Mouse (Mus musculus) urinary bladder, postnatal 4 days (tissue): ENCODE data around the gene Pdzd7.
"Not testable (repeated sequence)": the region's sequence is repeated elsewhere in the genome, so short reads cannot be mapped to it uniquely, and the experiment has no call there.

ENCODE experiments used
- DNase-seq, 2 experiments: peaks; one replicate each; pipeline ENCODE4 v3.0.0; 2021 to 2022; ENCODE audit warnings: low spot score in 2 of 2

Pdzd7 gene

DNA sequence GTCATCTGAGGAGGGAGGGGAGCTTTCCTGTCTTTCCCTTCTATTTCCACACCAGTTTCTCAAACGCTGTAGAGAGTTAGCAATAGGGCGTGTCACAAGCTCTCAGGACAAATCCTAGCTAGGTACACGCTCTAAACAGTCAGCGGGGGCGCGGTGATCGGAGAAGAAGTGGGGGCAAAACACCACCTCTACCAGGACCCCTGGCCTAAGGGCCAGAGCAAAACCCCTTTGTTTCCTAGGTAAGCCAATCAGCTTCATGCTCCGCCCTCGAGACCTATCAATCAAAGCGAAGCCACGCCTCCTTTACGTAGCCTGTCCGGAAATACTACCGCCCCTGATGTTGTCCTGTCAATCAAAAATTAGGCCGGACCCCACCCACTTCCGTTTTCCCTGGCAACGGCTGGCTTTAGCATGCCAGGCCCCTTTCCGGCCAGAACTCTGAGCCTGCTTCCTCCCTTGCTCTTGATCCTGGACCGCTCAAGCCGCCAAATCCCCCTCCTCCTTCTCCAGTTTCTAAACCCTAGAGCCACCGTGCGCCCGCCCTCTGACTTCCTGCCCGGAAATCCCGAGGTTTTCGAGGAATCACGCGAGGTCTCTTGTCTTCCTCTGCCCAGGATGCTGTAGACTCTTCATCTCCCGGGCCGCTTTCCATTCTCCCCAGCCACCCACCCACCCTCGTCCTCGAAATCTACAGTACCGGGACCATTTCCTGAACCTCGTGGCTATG is 12.8 kb upstream of the Pdzd7 start:
- peak; percentile 90 to 92 for DNase-seq

DNA sequence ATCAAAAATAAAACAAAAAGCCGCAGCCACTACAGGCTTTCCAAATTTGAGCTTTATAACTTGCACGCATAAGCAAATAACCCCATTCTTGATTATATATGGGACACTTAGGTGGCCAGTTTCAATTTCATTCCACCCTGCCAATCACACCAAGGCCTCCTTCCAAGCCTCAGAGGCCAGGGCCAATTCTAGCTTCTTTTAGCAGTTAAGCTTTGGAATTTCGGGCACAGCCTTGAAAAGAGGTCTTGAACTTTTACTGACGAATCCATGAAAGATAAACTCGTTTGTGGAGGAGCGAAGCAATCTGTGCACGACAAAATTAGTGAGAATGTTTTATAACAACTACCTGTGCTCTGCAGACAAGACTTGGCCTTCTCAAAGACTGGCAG is 12.2 kb upstream of the Pdzd7 start:
- no peak for DNase-seq

DNA sequence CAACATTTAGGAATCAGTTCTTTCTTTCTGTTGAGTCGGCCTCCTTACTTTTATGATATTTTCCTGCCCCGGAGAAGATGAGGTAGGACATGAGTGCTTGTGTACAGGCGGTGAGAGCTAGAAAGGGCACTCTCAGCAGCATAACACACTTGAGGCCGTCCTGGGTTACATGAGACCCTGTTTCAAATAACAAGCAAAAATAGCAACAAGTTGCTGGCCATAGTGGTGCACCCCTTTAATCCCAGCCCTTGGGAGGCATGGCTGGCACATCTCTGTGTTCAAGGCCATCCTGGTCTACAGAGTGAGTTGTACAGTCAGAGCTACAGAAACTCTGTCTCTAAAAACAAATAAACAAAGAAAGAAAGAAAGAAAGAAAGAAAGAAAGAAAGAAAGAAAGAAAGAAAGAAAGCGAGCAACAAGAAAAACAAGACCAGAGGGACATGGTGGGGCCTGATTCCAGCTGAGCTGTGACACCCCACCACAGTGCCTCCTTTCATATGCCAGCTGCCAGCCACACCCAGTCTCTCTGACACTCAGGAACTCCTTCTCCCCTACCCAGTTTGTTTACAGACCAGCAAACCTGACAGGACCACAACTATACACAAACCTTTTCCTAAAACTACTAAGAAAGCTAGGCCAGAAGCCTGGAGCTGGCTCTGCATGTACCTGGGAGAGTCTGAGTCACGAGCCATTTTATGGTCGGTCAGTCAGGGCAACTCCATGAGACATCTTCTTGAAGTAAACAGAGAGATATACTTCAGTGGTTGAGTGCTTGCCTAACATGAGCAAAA is 11.6 kb upstream of the Pdzd7 start:
- DNase-seq = no peak

DNA sequence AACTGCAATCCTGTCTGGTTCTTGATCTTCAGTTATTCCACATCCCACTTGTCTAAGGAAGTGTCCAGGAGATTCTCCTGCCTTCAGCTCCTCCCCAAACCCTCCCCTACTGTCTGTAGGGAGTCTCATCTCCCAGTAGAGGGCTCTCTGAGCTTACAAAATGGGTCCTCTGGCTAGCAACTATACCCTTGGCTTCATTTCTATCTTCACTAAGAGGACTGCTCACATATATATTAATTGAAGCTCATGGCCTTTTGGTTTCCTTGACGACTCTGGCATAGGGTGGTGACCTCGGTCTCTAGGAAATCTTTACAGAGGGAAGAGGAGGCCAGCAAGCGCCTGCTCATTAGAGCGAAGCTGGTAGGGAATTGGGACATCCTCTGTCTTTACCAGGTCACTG is 10.8 kb upstream of the Pdzd7 start:
- no peak for DNase-seq

DNA sequence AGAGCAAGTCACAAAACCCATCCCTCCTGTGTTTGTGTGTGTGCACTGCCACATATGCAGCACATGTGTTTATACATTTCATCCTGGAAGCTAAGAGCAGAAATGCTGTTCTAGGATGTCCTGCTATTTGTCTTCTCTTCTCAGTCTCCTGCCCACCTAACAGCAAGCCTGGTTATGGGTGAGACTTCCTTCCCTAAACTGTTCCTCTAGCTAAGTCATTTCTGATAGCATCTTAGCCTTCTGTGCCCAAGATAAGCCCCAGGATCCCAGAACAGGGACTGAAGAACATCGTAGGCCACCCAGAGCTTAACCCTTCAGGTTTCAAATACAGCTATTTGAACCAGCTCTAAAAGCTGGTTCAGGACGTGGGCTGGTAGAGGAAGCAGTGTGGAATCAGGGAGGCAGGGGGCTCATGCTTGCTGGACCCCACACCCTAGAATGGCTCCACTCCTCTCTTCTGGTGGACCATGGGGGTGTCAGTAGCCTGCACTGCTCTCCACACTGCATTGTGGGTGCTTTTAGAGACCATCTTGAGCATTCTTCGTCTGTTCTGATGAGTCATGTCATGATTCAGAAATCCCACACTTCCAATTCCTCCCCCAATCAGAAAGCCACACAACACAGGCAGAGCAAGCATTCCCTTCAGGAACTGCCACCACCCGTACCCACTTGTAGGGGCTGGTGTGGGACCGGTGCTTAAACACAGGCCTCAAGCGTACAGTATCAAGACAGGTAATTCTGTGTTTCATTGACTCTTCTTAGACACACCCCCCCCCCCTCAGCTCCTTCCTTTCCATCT is 9.6 kb upstream of the Pdzd7 start:
- no peak for DNase-seq

DNA sequence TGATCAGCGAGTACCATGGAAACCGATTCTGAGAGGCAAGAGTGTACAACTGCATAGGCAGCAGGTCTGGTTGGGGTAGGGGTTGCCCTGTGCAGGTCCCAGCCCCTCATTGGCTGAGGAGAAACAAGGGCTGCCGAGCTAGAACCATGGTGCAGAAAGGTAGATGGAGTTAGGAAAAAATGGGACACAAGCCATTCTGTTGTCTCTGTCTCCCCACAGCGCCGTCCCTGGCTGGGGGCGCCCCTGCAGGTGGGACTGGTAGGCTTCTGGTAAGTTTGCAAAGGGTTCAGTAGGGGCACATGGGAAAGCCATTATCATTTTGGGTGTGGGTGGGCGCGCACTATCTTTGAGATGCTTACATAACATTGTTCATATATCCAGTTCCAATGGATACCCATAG is 7.9 kb upstream of the Pdzd7 start:
- DNase-seq = no peak

DNA sequence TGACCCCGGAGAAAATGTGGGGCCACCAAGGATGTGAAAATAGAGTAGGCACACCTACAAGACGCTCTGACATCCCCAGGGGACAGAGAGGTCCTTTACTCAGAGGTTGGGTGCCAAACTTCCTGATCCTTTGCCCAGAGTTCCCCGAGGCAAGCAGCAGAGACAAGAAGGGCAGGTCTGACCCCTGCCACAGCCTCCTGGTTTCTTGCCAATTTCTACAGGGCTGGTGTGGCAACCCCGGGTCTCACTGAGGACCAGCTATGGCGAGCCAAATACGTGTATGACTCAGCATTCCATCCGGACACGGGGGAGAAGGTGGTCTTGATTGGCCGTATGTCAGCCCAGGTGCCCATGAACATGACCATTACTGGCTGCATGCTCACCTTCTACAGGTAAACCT is 4.0 kb upstream of the Pdzd7 start:
- no peak for DNase-seq

DNA sequence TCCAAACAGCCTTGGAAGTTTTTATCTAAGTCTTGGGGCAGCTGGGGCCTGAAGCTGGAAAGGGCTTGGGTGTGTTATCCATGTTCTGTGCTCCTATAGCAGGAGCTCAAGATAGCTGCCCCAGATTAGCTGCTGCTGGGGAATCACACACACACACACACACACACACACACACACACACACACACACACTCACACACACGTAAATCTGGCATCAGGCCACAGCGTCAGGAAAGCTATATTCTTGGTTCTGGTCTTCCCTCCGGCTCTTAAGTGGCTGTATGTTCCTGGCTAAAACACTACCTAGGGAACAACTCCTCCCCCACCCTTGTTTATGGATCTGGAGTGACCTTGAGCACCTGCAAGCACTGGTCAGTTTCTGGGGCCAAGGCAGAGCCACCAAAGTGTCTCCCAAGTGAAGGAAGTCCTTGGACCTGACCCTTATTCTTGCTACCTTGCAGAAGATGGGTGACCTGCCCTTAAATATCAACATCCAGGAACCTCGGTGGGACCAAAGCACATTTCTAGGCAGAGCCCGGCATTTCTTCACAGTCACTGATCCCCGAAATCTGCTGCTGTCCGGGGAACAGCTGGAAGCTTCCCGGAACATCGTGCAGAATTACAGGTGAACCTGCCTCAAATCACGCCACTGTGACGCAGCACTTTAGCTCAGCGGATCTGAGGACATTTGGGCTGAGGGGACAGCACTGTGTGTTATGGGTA is 3.3 kb upstream of the Pdzd7 start:
- DNase-seq = no peak

DNA sequence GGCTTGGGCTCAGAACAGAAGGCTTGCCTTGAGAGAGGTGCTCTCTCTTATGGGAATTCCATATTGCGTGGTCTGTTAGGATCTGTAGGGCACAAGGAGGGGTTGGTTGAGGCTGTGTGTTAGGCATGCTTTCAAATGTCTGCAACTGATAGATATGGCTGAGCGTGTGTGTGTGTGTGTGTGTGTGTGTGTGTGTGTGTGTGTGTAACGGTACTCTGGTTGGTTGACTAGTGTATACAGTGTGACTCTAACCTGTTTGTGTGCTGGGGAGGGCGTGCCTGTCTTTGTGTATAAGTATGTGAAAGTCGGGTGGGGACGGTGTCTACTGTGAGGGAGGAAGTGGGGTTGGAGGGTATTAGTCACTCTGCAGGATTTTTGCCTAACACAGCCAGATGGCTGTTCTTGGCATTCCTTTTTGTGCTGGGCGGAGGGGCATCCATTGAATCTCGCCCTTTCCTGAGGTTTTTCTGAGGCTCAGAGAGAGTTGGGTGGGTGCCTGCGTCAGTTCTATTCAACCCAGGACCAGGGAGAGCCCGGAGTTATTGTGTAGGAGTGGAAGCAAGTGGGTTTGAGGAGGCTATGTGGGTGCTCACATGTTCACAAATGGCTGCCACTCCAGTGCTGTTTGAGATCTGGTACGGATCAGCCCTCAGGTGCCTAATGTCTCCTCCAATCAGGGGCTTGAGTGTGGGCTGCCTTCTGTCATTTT is 2.6 kb upstream of the Pdzd7 start:
- DNase-seq = peak in 1 of 2 experiments; percentile 70

DNA sequence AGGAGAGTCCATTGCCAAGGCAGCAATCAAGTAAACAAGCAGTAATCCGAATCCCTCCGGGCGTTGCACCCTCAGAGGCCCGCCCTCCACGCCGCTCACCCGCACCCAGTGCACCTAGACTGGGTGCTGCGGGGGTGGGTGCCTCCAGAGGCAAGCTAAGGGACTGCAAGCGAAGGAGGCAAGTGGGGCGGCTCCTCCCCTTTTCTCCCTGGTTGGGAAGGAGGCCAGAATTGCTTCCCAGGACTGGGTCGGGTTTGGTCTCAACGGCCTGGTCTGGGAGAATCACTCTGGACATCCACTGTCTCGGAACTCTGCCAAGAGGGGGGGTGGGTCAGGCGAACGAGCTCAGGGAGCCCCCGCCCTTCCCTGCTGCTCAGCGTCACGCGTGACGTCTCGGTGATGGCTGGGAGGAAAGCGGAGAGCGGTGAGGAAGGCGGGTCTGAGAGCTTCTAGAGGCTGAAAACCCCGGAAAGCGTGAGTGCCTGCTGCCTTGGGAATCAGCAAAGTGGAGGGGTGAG is 2.0 kb upstream of the Pdzd7 start, which contains the start of gene Sfxn3:
TSS of gene Sfxn3 (plus strand) at position 87 of the 518 bp plus-strand sequence.
- DNase-seq = peak; percentile 95 to 98

DNA sequence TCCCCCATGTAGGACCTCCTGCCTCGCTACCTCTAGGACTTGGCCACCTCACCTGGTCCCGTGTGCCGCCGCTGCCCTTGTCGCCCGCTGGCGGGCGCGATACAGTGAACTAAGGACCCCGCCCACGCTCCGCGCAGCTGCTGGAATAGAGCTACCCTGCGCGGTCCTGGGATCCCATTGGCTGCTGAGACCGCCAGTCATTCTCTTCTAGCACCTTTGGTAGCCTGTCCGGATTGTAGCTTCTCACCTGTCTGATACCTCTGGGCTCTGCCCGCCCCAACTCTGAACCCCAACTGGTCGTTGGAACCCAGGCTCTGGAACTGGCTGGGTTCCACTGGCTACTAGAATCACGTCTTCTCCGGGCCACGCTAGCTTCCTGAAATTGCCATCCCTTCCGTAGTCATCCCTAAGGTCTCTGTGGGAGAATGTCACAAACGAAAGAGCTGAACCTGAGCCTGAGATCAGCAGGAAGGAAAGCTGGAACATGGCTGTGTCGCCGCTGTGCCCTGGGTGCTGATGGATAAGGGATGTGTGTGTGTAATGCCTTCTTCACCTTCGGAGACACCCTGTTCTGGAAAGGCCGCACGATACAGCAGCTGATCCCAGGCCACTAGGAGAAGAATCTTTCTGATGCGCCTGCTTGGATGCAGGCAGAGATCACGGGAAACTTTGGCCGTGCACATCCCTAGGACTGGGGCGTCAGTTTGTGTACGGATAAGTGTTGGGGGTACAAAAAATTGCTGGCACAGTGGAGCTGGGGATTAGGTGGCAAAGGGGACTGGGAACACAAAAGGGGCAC is 1.2 kb upstream of the Pdzd7 start:
- peak; percentile 77 to 82 for DNase-seq

DNA sequence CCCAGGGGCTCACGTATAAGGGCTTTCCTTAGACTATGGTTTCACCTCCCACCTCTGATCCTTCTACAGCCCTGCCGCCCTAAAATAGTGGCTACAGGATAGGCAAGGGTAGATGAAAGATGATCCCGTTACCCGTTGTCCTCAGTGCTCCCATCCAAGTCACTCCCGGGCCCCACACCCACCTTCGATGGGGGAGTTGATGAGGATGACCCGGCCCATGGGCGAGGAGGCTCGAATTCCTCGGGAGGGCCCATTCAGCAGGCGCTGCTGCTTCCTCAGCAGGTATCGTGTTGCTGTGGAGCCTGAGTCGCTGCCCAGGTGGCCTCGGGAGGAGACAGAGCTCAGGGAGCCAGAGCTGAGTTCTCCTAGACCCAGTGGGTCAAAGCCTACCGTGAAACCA is 281 bp downstream of the Pdzd7 start:
- DNase-seq = no peak

DNA sequence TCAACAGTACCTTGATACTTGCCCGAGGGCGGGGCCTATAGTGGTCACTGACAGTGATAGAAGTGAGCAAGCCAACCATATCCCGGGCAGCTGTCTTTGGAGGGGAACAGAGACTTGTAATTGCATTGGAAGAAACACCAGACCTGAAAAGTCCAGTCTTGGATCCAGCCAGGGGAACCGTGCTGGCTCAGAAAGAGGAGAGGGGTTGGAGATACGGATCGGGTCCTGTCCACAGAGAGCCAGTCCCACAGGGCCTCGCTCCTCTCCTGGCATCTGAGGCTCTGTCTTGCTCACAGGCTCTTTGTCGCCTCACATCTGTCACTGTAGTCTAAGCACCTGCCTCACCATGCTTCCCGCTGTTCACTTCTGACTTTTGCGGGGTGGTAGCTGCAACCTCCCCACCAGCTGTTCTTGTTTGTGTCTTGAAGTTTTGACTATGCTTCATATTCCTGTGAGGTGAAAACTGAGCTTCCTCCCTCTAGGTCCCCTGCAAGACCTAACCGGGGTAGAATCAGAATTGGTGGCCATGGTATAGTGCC is 1.1 kb downstream of the Pdzd7 start:
- no peak for DNase-seq

DNA sequence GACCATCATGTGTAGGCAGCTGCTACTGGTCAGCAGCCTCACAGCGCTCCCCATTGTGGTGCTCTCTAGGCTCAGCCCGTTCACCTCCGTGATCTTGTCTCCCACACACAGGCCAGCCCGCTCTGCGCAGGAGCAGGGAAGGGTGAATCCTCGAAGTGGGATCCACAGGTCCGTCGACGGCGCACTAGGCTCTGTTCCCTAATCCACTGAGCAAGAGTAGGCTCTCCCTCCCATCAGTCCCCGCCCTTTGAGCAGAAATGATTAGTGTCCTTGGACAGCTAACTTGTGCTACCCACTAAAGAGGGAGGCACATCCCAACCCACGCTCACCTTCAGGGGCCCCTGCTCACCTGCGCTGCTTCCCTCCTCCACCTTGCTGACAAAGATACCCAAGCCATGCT is 5.3 kb downstream of the Pdzd7 start:
- DNase-seq = no peak

DNA sequence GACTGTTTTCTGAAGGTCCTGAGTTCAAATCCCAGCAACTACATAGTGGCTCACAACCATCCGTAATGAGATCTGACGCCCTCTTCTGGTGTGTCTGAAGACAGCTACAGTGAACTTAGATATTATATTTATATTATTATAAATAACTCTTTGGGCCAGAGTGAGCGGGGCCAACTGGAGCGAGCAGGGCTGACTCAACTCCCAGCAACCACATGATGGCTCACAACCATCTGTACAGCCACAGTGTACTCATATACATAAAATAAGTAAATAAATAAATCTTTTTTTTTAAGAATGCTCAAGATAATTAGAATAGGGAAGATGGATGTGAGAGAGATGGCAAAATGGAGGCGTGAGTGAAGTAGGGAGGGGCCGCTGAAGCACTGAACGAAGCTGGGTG is 7.3 kb downstream of the Pdzd7 start:
- DNase-seq = not testable (repeated sequence)

DNA sequence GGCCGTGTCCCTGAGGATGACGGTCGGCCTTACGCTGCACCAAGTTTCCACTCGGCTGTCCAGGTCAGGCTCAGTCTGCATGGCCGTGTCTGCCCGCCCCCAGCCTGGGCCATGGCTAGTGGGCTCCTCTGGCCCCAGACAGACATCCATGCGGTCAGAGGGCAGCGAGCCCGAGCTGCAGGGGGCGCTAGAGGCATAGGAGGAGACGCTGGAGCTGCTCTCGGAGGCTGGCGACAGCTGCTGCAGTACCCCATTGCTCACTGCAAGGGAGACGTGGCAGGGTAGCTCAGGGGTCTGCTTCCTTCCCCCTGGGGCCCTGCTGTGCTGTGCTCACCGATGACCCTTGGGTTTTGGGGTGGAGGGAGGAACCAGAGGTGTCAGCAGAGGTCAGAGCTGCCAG is 8.7 kb downstream of the Pdzd7 start:
- DNase-seq = no peak

DNA sequence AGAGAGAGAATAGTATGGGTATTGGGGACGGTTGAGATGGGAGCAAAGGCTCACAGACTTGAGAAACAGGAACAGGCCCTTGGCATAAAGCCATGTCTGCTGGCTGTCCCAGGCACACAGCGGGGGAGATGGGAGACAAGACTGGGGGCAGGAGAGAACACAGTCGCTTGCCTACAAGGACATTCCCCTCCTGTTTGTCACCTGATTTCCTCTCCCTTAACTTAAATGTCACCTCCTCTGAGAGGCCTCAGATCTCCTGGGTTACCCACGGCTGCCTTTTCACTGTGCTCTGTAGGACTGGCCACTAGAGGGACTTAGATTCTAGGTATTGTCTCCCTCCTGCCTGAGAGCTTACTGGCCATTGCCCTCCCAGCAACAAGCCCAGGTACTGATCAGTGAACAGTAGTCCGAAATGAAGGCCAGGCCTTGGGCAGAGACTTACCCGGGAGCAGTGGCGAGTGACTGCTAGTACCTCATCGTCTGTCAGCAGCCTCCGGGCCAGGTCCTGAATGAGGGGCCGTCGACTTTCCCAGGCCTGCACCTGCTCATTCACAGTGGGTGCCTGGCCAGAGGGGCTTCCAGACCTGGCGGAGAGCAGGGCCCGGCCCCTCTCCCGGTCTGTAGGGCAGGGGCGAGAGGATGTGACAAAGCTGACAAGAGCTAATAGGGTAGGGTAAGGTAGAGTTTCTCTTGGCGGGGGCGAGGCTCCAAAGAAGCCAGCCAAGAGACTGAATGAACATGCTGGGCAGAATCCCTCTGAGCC is 12.8 kb downstream of the Pdzd7 start:
- no peak for DNase-seq

DNA sequence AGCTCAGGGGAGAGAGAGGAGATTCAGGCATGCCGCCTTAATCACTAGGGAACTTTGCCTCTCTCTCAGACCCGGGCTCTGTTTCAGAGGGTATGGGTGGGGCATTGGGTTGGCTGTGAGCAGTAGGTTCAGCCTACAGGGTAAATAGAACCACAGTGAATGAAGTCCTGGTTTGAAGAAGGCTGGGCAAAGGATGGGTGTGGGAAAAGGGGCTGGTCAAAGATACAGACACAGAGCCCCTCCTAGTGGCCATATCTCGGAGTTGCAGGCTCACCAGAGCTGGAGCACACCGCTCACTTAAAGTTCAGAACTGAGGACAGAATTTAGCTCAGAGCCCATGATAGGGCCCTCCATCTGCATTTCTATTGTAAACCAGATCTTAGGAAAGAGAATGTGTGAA is 13.7 kb downstream of the Pdzd7 start:
- DNase-seq = peak; percentile 72 to 83
